Mouse (Mus musculus) brown adipose tissue, adult 24 weeks (tissue): Measurements from ENCODE around the gene Wtip. TPM values are rescaled to one million over a fixed set of nuclear protein-coding genes. Genes with fewer than 3 reads are reported as not detected.

ENCODE experiments used
- polyA plus RNA-seq: library from polyadenylated mRNA; stranded (reverse); fragments of >200 nt; gene quantifications from 2 replicates; pipeline ENCODE4 v1.2.4, GENCODE M21; 2012; ENCODE audit not compliant: missing spikeins, insufficient read depth, insufficient read length

Gene Wtip
- polyA plus RNA-seq, 1 experiment: 2.6 TPM

Other genes with a start within 250 kb of the Wtip start
- not detected in 2 replicates for gene Scgb2b26, start 188.2 kb downstream of the Wtip start, polyA plus RNA-seq
- gene Scgb2b27, start 119.3 kb downstream of the Wtip start, polyA plus RNA-seq: not detected in 2 replicates
- not detected in 2 replicates for gene Scgb1b27, start 111.8 kb downstream of the Wtip start, polyA plus RNA-seq
- gene Scgb1b30, start 37.8 kb downstream of the Wtip start, polyA plus RNA-seq: not detected in 2 replicates
- 39.0 and 39.9 TPM in 2 replicates for gene Uba2, start 36.3 kb upstream of the Wtip start, polyA plus RNA-seq
- 11.5 and 22.8 TPM in 2 replicates for gene Pdcd2l, start 63.4 kb upstream of the Wtip start, polyA plus RNA-seq
- gene Gpi1, start 97.1 kb upstream of the Wtip start, polyA plus RNA-seq: 1,085 and 1,523 TPM in 2 replicates
- not detected in 2 replicates for gene Gm6096, start 117.8 kb upstream of the Wtip start, polyA plus RNA-seq
- 19.2 and 24.8 TPM in 2 replicates for gene 4931406P16Rik, start 180.3 kb upstream of the Wtip start, polyA plus RNA-seq